Mouse (Mus musculus): Measurements from ENCODE around the gene Adam6b.

DNA sequence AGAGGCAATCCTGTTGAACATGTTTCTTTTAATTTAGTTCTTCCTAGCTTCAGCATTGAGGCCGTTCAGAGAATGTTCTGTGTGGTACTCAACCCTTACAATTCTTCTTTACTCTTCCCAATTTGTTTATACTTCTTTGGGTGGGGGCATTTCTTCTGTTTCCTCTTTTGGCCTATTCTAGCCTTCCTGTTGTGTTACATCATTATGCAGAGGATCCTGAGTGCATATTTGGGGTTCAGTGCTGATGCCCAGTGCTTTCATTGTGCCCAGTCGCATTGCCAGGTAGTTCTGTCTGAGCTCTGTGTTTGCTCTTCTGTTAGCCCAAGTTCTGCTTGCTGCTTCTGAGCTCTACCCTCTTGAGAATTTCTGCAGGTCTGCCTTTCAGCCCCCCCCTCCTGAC, 13.1 kb upstream of the Adam6b start:
- TF ChIP-seq CTCF (IDR thresholded peaks at IDR 0.05; ENCODE audit: control insufficient read depth, insufficient read depth, insufficient read length), result no peak
- TF ChIP-seq CEBPB (IDR thresholded peaks at IDR 0.05; ENCODE audit: low read depth), result no peak
- TF ChIP-seq MYOG (IDR thresholded peaks at IDR 0.05; ENCODE audit: control insufficient read depth, extremely low read depth, insufficient read length), result no peak
- no peak for TF ChIP-seq MAX (IDR thresholded peaks at IDR 0.05)
